Mouse (Mus musculus) thymus, adult 2 months (tissue): Measurements from ENCODE around the gene Sez6l. TPM values are rescaled to one million over a fixed set of nuclear protein-coding genes. Genes with fewer than 3 reads are reported as not detected.

Source experiments
- DNase-seq: peaks from one replicate; pipeline ENCODE4 v3.0.0; 2021
- H3K27ac ChIP-seq: fragments of 200-500 bp; 2 replicates; pipeline ENCODE4 v1.5.1; 2012; ENCODE audit warnings: low read length, control low read depth; ENCODE audit not compliant: control insufficient read depth, insufficient read depth
- H3K27me3 ChIP-seq: fragments of 200-500 bp; 2 replicates; pipeline ENCODE4 v1.6.1; 2012; ENCODE audit warnings: mild to moderate bottlenecking, low read length, moderate library complexity, mixed read lengths; ENCODE audit not compliant: control insufficient read depth, insufficient read depth
- H3K36me3 ChIP-seq: fragments of 200-500 bp; 2 replicates; pipeline ENCODE4 v1.6.1; 2012; ENCODE audit warnings: mild to moderate bottlenecking, low read length, moderate library complexity; ENCODE audit not compliant: control insufficient read depth, insufficient read depth
- H3K4me1 ChIP-seq: fragments of 200-500 bp; replicated peaks from 2 replicates; pipeline ENCODE4 v1.6.1; 2012; ENCODE audit warnings: low read length; ENCODE audit not compliant: control insufficient read depth, insufficient read depth
- H3K4me3 ChIP-seq: fragments of 200-500 bp; 2 replicates; pipeline ENCODE4 v1.5.1; 2012; ENCODE audit warnings: mild to moderate bottlenecking, low read length, control low read depth, moderate library complexity; ENCODE audit not compliant: control insufficient read depth, insufficient read depth
- CTCF ChIP-seq: fragments of 200-500 bp; IDR thresholded peaks from 2 replicates; pipeline ENCODE4 v1.5.1; 2012; ENCODE audit warnings: mild to moderate bottlenecking, control low read depth, low read length, moderate library complexity, borderline replicate concordance; ENCODE audit not compliant: control insufficient read depth, poor library complexity, insufficient read depth; ENCODE audit errors: extremely low read depth
- POLR2A ChIP-seq: fragments of 200-500 bp; IDR thresholded peaks from 2 replicates; pipeline ENCODE4 v1.6.1; 2012; ENCODE audit warnings: mild to moderate bottlenecking, low read length, control low read depth, moderate library complexity; ENCODE audit not compliant: control insufficient read depth, poor library complexity, insufficient read depth; ENCODE audit errors: extremely low read depth
- WGBS: fragments of 180-500 bp; shearing (Covaris S2); methylation state at CpG from one replicate; pipeline ENCODE4 v1.1.7; 2018; 5-methylcytosine and 5-hydroxymethylcytosine counted together
- polyA plus RNA-seq: library from polyadenylated mRNA; depleted of rRNA; stranded (reverse); fragments of >200 nt; gene quantifications from 2 replicates; pipeline ENCODE4 v1.2.3, GENCODE M21; 2012

Sez6l gene
- polyA plus RNA-seq, 1 experiment = 1.8 TPM

- WGBS = 53% methylated on average over 11 of the region's 11 CpGs
- H3K4me3 ChIP-seq = no peak overlapping the region
- no peaks in the 10 kb centered on the region for H3K4me1 ChIP-seq
- H3K36me3 ChIP-seq = no peaks in the 10 kb centered on the region
- TF ChIP-seq CTCF (no peak), POLR2A (no peak)
- no peak overlapping the region for H3K27ac ChIP-seq
- DNase-seq = no peak
- no peaks in the 10 kb centered on the region for H3K27me3 ChIP-seq
Observed at GRCm38 (mm10) chr5:112600309-112600939, 23.4 kb upstream of the Sez6l start.

DNA sequence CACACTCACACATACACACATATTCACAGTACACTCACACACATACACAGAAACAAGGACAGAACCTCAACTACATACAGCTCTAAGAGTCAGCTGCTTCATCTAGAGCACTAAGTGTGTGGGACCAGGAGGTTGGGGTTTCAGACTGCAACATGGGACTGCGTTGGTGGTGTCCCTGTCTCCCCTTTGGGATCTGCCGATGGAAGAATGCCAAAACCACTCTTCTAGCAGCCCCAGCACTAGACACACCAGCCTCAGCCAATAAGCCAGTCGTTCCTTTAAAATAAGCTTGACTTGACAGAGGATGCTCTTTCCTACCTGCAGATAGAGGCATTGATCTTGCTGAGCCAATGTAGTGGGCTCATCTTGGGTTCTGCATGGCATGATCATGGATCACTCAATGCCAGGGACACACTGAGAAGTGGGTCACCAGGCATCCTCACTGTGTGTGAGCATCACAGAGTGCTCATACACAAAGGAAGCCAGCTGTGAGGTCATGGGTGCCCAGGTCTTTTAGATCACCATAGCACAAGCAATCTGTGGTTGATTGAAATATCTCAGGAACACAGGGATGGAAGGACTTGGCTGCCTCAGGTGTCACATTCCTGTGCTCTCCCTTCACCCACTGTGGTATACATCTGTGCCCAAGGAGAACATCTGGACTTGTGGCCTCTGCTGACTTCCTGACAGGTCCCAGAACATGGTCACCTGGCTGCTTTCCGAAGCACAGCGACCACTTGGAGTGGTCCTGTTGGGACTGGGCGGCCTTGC, 22.7 kb upstream of the Sez6l start:
- H3K27ac ChIP-seq = no peak overlapping the region
- no peak for DNase-seq
- 84% methylated on average over 6 of the region's 6 CpGs for WGBS
- H3K4me3 ChIP-seq = no peak overlapping the region
- H3K36me3 ChIP-seq = no peaks in the 10 kb centered on the region
- H3K27me3 ChIP-seq = no peaks in the 10 kb centered on the region
- no peaks in the 10 kb centered on the region for H3K4me1 ChIP-seq
- TF ChIP-seq POLR2A (no peak), CTCF (no peak)

DNA sequence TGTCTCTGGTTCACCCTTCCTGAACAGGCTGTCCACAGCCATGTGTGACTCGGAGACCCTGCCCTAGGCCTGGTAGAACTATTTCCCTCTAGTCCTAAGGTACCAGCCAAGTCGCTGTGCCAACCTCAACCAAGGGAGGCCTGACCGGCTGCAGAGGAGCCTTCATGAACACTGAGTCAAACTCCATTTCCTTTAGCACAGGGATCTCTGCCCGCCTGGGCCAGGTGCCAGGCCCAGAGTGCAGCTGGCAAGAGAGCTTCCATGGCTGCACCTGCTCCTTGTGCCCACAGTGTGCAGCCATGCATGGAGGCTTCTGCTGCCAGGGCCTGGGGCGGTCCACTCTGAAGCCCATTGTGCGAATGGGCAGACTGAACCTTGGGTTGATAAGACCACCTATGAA, 20.9 kb upstream of the Sez6l start:
- Histone ChIP-seq H3K4me1 (no peaks in the 10 kb centered on the region), H3K36me3 (no peaks in the 10 kb centered on the region), H3K27me3 (no peaks in the 10 kb centered on the region), H3K4me3 (no peak overlapping the region), H3K27ac (no peak overlapping the region)
- no peak for TF ChIP-seq POLR2A
- no peak for TF ChIP-seq CTCF
- 89% methylated on average over 6 of the region's 6 CpGs for WGBS
- no peak for DNase-seq

GRCm38 (mm10) chr5:112597307-112597706, 20.3 kb upstream of the Sez6l start:
- DNase-seq = no peak
- H3K4me3 ChIP-seq = no peak overlapping the region
- H3K36me3 ChIP-seq = no peaks in the 10 kb centered on the region
- WGBS = 81% methylated on average over 2 of the region's 2 CpGs
- no peak overlapping the region for H3K27ac ChIP-seq
- no peaks in the 10 kb centered on the region for H3K27me3 ChIP-seq
- TF ChIP-seq POLR2A = no peak
- H3K4me1 ChIP-seq = no peaks in the 10 kb centered on the region

DNA sequence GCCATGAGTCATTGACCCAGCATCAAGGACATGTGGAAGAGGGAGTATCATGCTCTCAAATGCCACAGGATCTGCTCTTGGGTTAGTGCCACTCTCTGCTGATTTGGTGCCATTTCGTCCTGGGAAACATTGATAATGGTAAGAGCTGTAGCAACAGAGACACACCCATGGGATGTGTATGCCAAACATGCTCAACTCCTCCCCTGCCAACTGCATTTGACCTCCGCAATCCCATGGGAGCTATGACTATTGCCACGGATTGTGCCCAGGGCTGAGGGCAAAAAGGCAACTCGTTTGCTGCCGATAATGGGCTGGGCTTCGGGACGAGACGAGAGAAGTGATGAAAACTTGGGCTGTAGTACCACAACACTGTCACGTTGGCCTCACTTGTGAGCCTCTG, 19.7 kb upstream of the Sez6l start:
- H3K4me1 ChIP-seq = no peaks in the 10 kb centered on the region
- no peak overlapping the region for H3K27ac ChIP-seq
- H3K4me3 ChIP-seq = no peak overlapping the region
- no peaks in the 10 kb centered on the region for H3K27me3 ChIP-seq
- no peaks in the 10 kb centered on the region for H3K36me3 ChIP-seq
- no peak for DNase-seq
- WGBS = 92% methylated on average over 9 of the region's 9 CpGs
- no peak for TF ChIP-seq POLR2A
- no peak for TF ChIP-seq CTCF

- Histone ChIP-seq H3K4me3 (no peak overlapping the region), H3K4me1 (no peaks in the 10 kb centered on the region), H3K27ac (no peak overlapping the region), H3K27me3 (no peaks in the 10 kb centered on the region), H3K36me3 (no peaks in the 10 kb centered on the region)
- no peak for DNase-seq
- TF ChIP-seq CTCF (no peak), POLR2A (no peak)
- 79% methylated on average over 7 of the region's 7 CpGs for WGBS
Observed at GRCm38 (mm10) chr5:112595701-112596632, 19.0 kb upstream of the Sez6l start.
